Mouse (Mus musculus) forebrain, embryonic 13.5 days (tissue): ENCODE results near the gene Zbtb1. TPM values are rescaled to one million over a fixed set of nuclear protein-coding genes. Genes with fewer than 3 reads are reported as not detected.
"Not testable (repeated sequence)": the region's sequence is repeated elsewhere in the genome, so short reads cannot be mapped to it uniquely, and the experiment has no call there.

Source experiments
- ATAC-seq: fragments of 200-750 bp; cut with Nextera tagmentation; 2 replicates; pipeline ENCODE4 v1.8.0; 2017
- H3K27ac ChIP-seq: fragments of 300-500 bp; sonication (generic); 2 replicates; pipeline ENCODE4 v1.5.1; 2015; ENCODE audit warnings: inconsistent platforms, mild to moderate bottlenecking, moderate library complexity
- H3K27me3 ChIP-seq: fragments of 300-500 bp; sonication (generic); 2 replicates; pipeline ENCODE4 v1.6.1; 2015; ENCODE audit warnings: mild to moderate bottlenecking, inconsistent platforms
- H3K36me3 ChIP-seq: fragments of 300-500 bp; sonication (generic); 2 replicates; pipeline ENCODE4 v1.6.1; 2015; ENCODE audit warnings: mild to moderate bottlenecking, inconsistent platforms; ENCODE audit not compliant: poor library complexity, severe bottlenecking
- H3K4me1 ChIP-seq: fragments of 300-500 bp; sonication (generic); 2 replicates; pipeline ENCODE4 v1.6.1; 2015; ENCODE audit warnings: inconsistent platforms
- H3K4me2 ChIP-seq: fragments of 300-500 bp; sonication (generic); 2 replicates; pipeline ENCODE4 v1.6.1; 2015; ENCODE audit warnings: inconsistent platforms, mild to moderate bottlenecking, moderate library complexity
- H3K4me3 ChIP-seq: fragments of 300-500 bp; sonication (generic); 2 replicates; pipeline ENCODE4 v1.5.1; 2015; ENCODE audit warnings: mild to moderate bottlenecking, inconsistent platforms
- H3K9ac ChIP-seq: fragments of 300-500 bp; sonication (generic); 2 replicates; pipeline ENCODE4 v1.6.1; 2015; ENCODE audit warnings: mild to moderate bottlenecking, inconsistent platforms
- H3K9me3 ChIP-seq: fragments of 300-500 bp; sonication (generic); replicated peaks from 2 replicates; pipeline ENCODE4 v1.6.1; 2016; ENCODE audit warnings: inconsistent platforms
- WGBS: fragments of 180-500 bp; shearing (Covaris S2); methylation state at CpG from one replicate; pipeline ENCODE4 v1.1.7; 2015; 5-methylcytosine and 5-hydroxymethylcytosine counted together
- polyA plus RNA-seq: library from polyadenylated mRNA; unstranded; fragments of >200 nt; fragmentation: Nextera tagmentation; extraction: Ambion mirVana; gene quantifications from 2 replicates; pipeline ENCODE4 v1.2.1, GENCODE M21; 2015

The Zbtb1 gene
- polyA plus RNA-seq, 1 experiment from 2014 or later: 5.6 TPM

- Histone ChIP-seq H3K9me3 (peaks cover 3% of the 10 kb centered on the region; the same call in 1 of the 2 replicates), H3K36me3 (no peaks in the 10 kb centered on the region), H3K27ac (no peak within 1 kb of the TSS), H3K4me2 (peak within 1 kb of the TSS; percentile 76), H3K4me3 (peak within 1 kb of the TSS; percentile 40), H3K4me1 (peaks cover 4% of the 10 kb centered on the region; the same call in 1 of the 2 replicates), H3K27me3 (peaks cover 22% of the 10 kb centered on the region), H3K9ac (peak within 1 kb of the TSS; percentile 51)
- under 1% methylated on average over 37 of the region's 37 CpGs for WGBS
- no peak for ATAC-seq
These were observed 47.4 kb downstream of the Zbtb1 start, which contains the start of gene Ppp1r36 for GRCm38 (mm10) chr12:76417433-76417854. Gene Ppp1r36 (plus strand): TSS chr12:76417538.

- WGBS: 97% methylated on average over 5 of the region's 5 CpGs
- H3K36me3 ChIP-seq: no peaks in the 10 kb centered on the region
- no peak for ATAC-seq
These were observed 48.3 kb downstream of the Zbtb1 start for GRCm38 (mm10) chr12:76418346-76418745.

GRCm38 (mm10) chr12:76425256-76425655 lies 55.2 kb downstream of the Zbtb1 start:
- Histone ChIP-seq H3K27me3 (no peaks in the 10 kb centered on the region), H3K4me2 (no peak overlapping the region), H3K27ac (no peak overlapping the region), H3K4me1 (no peaks in the 10 kb centered on the region), H3K36me3 (no peaks in the 10 kb centered on the region), H3K9ac (no peak overlapping the region), H3K4me3 (no peak overlapping the region), H3K9me3 (no peaks in the 10 kb centered on the region)
- ATAC-seq: no peak
- 95% methylated on average over 3 of the region's 3 CpGs for WGBS

More at GRCm38 (mm10) chr12:76418346-76418745, 48.3 kb downstream of the Zbtb1 start:
- Histone ChIP-seq H3K9me3 (peaks cover 3% of the 10 kb centered on the region; the same call in 1 of the 2 replicates), H3K27me3 (peaks cover 22% of the 10 kb centered on the region), H3K4me3 (no peak overlapping the region), H3K27ac (no peak overlapping the region), H3K4me1 (peaks cover 4% of the 10 kb centered on the region; the same call in 1 of the 2 replicates), H3K9ac (no peak overlapping the region), H3K4me2 (no peak overlapping the region)

- H3K36me3 ChIP-seq: no peaks in the 10 kb centered on the region
- no peak overlapping the region for H3K27ac ChIP-seq
- H3K9ac ChIP-seq: no peak overlapping the region
- WGBS: 65% methylated on average over 5 of the region's 5 CpGs
- no peak overlapping the region for H3K4me3 ChIP-seq
- no peaks in the 10 kb centered on the region for H3K4me1 ChIP-seq
- H3K9me3 ChIP-seq: no peaks in the 10 kb centered on the region
- no peaks in the 10 kb centered on the region for H3K27me3 ChIP-seq
- H3K4me2 ChIP-seq: no peak overlapping the region
- no peak for ATAC-seq
These were observed 57.5 kb downstream of the Zbtb1 start for GRCm38 (mm10) chr12:76427546-76427945.

- Histone ChIP-seq H3K4me3 (no peak overlapping the region), H3K27me3 (peaks cover 12% of the 10 kb centered on the region), H3K9me3 (no peaks in the 10 kb centered on the region), H3K27ac (no peak overlapping the region), H3K4me2 (no peak overlapping the region), H3K9ac (no peak overlapping the region), H3K4me1 (peaks cover 8% of the 10 kb centered on the region), H3K36me3 (no peaks in the 10 kb centered on the region)
- 69% methylated on average over 5 of the region's 5 CpGs for WGBS
- ATAC-seq: no peak
These were observed 60.9 kb downstream of the Zbtb1 start for GRCm38 (mm10) chr12:76430879-76431406.

GRCm38 (mm10) chr12:76431431-76431830 lies 61.4 kb downstream of the Zbtb1 start:
- Histone ChIP-seq H3K36me3 (no peaks in the 10 kb centered on the region), H3K4me1 (peaks cover 8% of the 10 kb centered on the region), H3K9ac (no peak overlapping the region), H3K9me3 (no peaks in the 10 kb centered on the region), H3K4me3 (no peak overlapping the region), H3K4me2 (no peak overlapping the region), H3K27ac (no peak overlapping the region), H3K27me3 (peaks cover 12% of the 10 kb centered on the region)
- 89% methylated on average over 6 of the region's 6 CpGs for WGBS
- no peak for ATAC-seq

- Histone ChIP-seq H3K27ac (no peak overlapping the region), H3K36me3 (no peaks in the 10 kb centered on the region), H3K9ac (no peak overlapping the region), H3K4me1 (peaks cover 8% of the 10 kb centered on the region), H3K9me3 (no peaks in the 10 kb centered on the region), H3K4me2 (no peak overlapping the region), H3K27me3 (peaks cover 12% of the 10 kb centered on the region), H3K4me3 (no peak overlapping the region)
- no peak for ATAC-seq
- whole genome bisulfite sequencing: 53% methylated on average over 7 of the region's 7 CpGs
These were observed 64.0 kb downstream of the Zbtb1 start for GRCm38 (mm10) chr12:76434111-76434510.

GRCm38 (mm10) chr12:76435084-76435483 lies 65.0 kb downstream of the Zbtb1 start:
- peak overlapping the region; percentile 24; the same call in 1 of the 2 replicates for H3K4me3 ChIP-seq
- no peaks in the 10 kb centered on the region for H3K36me3 ChIP-seq
- H3K9ac ChIP-seq: peak overlapping the region; percentile 53
- peak overlapping the region; percentile 57 for H3K4me2 ChIP-seq
- no peak overlapping the region for H3K27ac ChIP-seq
- ATAC-seq: no peak
- H3K4me1 ChIP-seq: peaks cover 8% of the 10 kb centered on the region
- 6% methylated on average over 17 of the region's 17 CpGs for WGBS
- no peaks in the 10 kb centered on the region for H3K9me3 ChIP-seq
- peaks cover 12% of the 10 kb centered on the region for H3K27me3 ChIP-seq

- Histone ChIP-seq H3K4me2 (peak overlapping the region; percentile 57; the same call in 1 of the 2 replicates), H3K27ac (no peak overlapping the region), H3K27me3 (peaks cover 12% of the 10 kb centered on the region), H3K4me1 (peaks cover 8% of the 10 kb centered on the region), H3K4me3 (no peak overlapping the region), H3K9me3 (no peaks in the 10 kb centered on the region), H3K36me3 (no peaks in the 10 kb centered on the region), H3K9ac (no peak overlapping the region)
- no peak for ATAC-seq
- WGBS: 40% methylated on average over 8 of the region's 8 CpGs
These were observed 65.5 kb downstream of the Zbtb1 start for GRCm38 (mm10) chr12:76435549-76435948.

GRCm38 (mm10) chr12:76443488-76443887 lies 73.4 kb downstream of the Zbtb1 start:
- ATAC-seq, H3K27me3 ChIP-seq, H3K9me3 ChIP-seq, H3K4me2 ChIP-seq, H3K27ac ChIP-seq, H3K4me3 ChIP-seq, H3K36me3 ChIP-seq, H3K4me1 ChIP-seq, H3K9ac ChIP-seq: not testable (repeated sequence)
- WGBS: 85% methylated on average over 6 of the region's 6 CpGs

- no peaks in the 10 kb centered on the region for H3K9me3 ChIP-seq
- no peaks in the 10 kb centered on the region for H3K4me1 ChIP-seq
- H3K4me2 ChIP-seq: no peak overlapping the region
- no peaks in the 10 kb centered on the region for H3K27me3 ChIP-seq
- 77% methylated on average over 10 of the region's 10 CpGs for WGBS
- H3K4me3 ChIP-seq: no peak overlapping the region
- ATAC-seq: no peak
- H3K27ac ChIP-seq: no peak overlapping the region
- no peaks in the 10 kb centered on the region for H3K36me3 ChIP-seq
- no peak overlapping the region for H3K9ac ChIP-seq
These were observed 74.3 kb downstream of the Zbtb1 start for GRCm38 (mm10) chr12:76444359-76444772.

GRCm38 (mm10) chr12:76444862-76445261 lies 74.8 kb downstream of the Zbtb1 start:
- Histone ChIP-seq H3K9me3 (no peaks in the 10 kb centered on the region), H3K27me3 (no peaks in the 10 kb centered on the region), H3K4me3 (no peak overlapping the region), H3K4me1 (no peaks in the 10 kb centered on the region), H3K4me2 (no peak overlapping the region), H3K9ac (no peak overlapping the region), H3K27ac (no peak overlapping the region), H3K36me3 (no peaks in the 10 kb centered on the region)
- ATAC-seq: no peak
- WGBS: 86% methylated on average over 6 of the region's 6 CpGs

GRCm38 (mm10) chr12:76446201-76446600 lies 76.1 kb downstream of the Zbtb1 start:
- Histone ChIP-seq H3K4me1 (no peaks in the 10 kb centered on the region), H3K9ac (no peak overlapping the region), H3K4me2 (no peak overlapping the region), H3K27me3 (no peaks in the 10 kb centered on the region), H3K4me3 (no peak overlapping the region), H3K36me3 (no peaks in the 10 kb centered on the region), H3K9me3 (no peaks in the 10 kb centered on the region), H3K27ac (no peak overlapping the region)
- 88% methylated on average over 11 of the region's 11 CpGs for WGBS
- ATAC-seq: no peak
